In genomic region chr13:99450766-99451165, GRCm38 (mm10) we compare ENCODE assay signal across 10 mouse cellular contexts.
A peak's percentile ranks its signal among the peaks of the same experiment; 100 is the strongest.
DNase-seq lines count a peak whose midpoint lies in the region; ATAC-seq and TF ChIP-seq lines count a peak whose summit lies in the region.
"Had no signal": no experiment of that assay in that cellular context is flagged by ENCODE, and none has a peak within 500 bp of the region (broad histone marks: within the 10 kb centered on the region; RNA-seq: fewer than 3 reads in every experiment).

No protein-coding gene starts in this region.

- peak overlapping the region; percentile 36 for H3K27ac ChIP-seq in layer of hippocampus, adult 2 months
- H3K27ac ChIP-seq: heart, embryonic 15.5 days; liver, embryonic 14.5 days had no signal

- no peak overlapping the region for H3K4me3 ChIP-seq in layer of hippocampus, adult 2 months
- H3K4me3 ChIP-seq: embryonic facial prominence, embryonic 15.5 days; heart, embryonic 15.5 days had no signal

- peak; percentile 78 for ATAC-seq in cerebellum, adult (ENCODE audit: insufficient number of reproducible peaks, low FRiP score, low TSS enrichment)

- TF ChIP-seq CTCF in layer of hippocampus, adult 2 months (conservative IDR thresholded peaks at IDR 0.05) = no peak

- DNase-seq in layer of hippocampus, adult 2 months (ENCODE audit: low spot score in 2 of 2) = no peak
- no peak for DNase-seq in layer of hippocampus, postnatal 36 days
- peak; percentile 95 for DNase-seq in cerebellum, adult 9-10 months
- peak; percentile 56 for DNase-seq in heart, postnatal 4 days
- DNase-seq in left cerebral cortex, postnatal 14 days (ENCODE audit: low spot score in 2 of 2) = no peak
- no peak for DNase-seq in layer of hippocampus, postnatal 25 days (ENCODE audit: extremely low spot score in 1 of 2, low spot score in 1 of 2)

- intact Hi-C loops in left cerebral cortex, postnatal 14 days (cut with DNase I) = no loop called here

Comparison
In these comparisons a context has a peak if more than half of its experiments do, and no peak if none do; other contexts are left out.
1. DNase-seq: peak in cerebellum, adult 9-10 months (single experiment) and heart, postnatal 4 days (single experiment); none in layer of hippocampus, adult 2 months (0 of 2), layer of hippocampus, postnatal 36 days (0 of 2), left cerebral cortex, postnatal 14 days (0 of 2) and layer of hippocampus, postnatal 25 days (0 of 2).